Mouse (Mus musculus) left cerebral cortex, postnatal 10 days (tissue): ENCODE results near the gene Stab2. TPM values are rescaled to one million over a fixed set of nuclear protein-coding genes. Genes with fewer than 3 reads are reported as not detected.

Experiments
- DNase-seq, 2 experiments: peaks; one replicate each; pipeline ENCODE4 v3.0.0; 2021 to 2022; ENCODE audit warnings: low spot score in 2 of 2, mixed read lengths in 1 of 2; ENCODE audit errors: extremely low spot score in 1 of 2
- intact Hi-C: fragments of 180-260 bp; cut with DNase I; formaldehyde crosslinking; loops from one replicate; pipeline ENCODE4 v1.15.1; 2025
- total RNA-seq, 2 experiments: library from RNA; stranded (reverse); gene quantifications; 2 replicates each; pipeline ENCODE4 v1.2.3; 2021

Gene Stab2
- total RNA-seq, 2 experiments from 2014 or later = 0.45 to 0.73 TPM

DNA sequence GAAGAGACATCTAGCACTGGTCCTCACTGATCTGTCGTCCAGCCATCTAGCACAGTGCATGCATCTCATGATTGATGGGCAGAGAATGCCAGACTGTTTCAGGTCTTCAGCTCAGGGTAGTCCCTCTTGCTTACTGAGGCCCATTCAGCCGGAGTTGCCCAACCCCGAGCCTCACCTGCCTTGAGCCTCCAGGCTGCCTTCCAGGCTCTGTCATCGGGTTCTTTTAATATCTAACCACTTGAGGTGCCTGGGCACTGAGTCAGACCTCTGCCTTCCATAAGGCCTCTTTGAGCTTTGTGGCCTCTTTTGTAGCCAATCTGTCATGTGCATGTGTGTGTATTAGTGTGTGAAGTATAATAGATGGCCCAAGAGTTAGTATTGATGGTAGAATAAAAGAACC, 158.3 kb downstream of the Stab2 start:
- no peak for DNase-seq
- intact Hi-C loops = no loop called here

DNA sequence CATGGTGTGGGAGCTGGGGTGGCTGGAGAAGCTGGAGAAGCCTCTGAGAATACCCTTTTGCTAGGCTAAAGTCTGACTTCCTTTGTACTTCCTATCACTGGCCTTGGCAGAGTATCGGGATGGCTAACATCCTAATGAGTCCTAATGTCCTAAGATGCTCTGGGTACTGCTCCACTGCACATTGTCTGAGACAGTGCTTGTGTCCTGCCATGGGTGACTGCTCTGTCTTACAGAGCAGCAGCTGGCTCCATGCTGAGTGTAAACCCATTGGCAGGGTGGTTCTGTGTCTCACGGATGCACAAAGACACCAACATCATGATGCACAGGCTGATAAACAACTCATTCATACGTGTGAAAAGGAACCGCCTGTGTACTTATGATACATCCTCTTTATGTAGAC, 158.7 kb downstream of the Stab2 start:
- intact Hi-C loops = no loop called here

GRCm38 (mm10) chr10:86846926-86847467, 160.8 kb downstream of the Stab2 start:
- no peak for DNase-seq
- intact Hi-C loops = no loop called here

More for the DNA sequence above, 158.7 kb downstream of the Stab2 start:
- DNase-seq = no peak

DNA sequence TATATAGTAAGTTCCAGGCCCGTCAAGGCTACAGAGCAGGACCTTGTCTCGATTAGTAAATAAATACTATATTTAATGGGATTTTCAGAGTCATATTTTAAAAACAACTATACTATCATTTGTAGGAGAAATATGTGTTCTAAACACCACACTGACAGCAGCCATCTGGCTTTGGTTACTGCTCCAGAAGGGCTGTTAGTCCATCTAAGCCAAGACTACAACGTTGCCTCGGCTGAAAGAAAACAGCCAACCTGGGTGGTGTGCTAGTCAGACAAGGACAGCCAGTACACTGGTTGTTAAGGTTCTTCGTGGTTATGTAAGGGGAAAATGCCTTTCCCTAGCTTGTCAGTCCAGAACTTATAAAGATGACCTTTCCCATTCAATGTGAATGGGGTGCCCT, 165.2 kb downstream of the Stab2 start:
- no peak for DNase-seq
- intact Hi-C loops = no loop called here

GRCm38 (mm10) chr10:86838827-86839226, 169.0 kb downstream of the Stab2 start:
- intact Hi-C loops = no loop called here
- no peak for DNase-seq

DNA sequence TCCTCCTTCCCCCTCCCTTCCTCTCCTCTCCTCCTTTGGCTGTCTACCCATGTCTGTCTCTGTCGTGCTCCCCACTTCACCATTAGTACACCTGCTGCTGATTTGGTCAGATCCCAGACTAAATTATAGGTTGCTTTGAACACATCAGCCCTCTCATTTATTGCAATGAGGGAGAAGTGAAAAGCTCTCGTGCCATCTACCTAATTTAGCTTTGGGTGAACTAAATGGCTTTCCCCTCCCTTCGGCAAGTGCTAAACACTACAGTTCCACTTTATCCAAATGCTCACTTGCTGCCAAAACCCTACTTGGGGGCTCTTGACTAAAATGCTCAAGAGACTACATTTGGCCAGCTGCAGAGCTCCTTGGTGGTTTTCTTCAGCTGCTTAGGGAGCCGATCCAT, 171.0 kb downstream of the Stab2 start:
- intact Hi-C loops = no loop called here
- DNase-seq = no peak

- DNase-seq = no peak
- intact Hi-C loops = no loop called here
These were observed 178.3 kb downstream of the Stab2 start for GRCm38 (mm10) chr10:86829515-86829914.

- DNase-seq = no peak
- intact Hi-C loops = no loop called here
These were observed 179.3 kb downstream of the Stab2 start for GRCm38 (mm10) chr10:86828221-86829135.

DNA sequence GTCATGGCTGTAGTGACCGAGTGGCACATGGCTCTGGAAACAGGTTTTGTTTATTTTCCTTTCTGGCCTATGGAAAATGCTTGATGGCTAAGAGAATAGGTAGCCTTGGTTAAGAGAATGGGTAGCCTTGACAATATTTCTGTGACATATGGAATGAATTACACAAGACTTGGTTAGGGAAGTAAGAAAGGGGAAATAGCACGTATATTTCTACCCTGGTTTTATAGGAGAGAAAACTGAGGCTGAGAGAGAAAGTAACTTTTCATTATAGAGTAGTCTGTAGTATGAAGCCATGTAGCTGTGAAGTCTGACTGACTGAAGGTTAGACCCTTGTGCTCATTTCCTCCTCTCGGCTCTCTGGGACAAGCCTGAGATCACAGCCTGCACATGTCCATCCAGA, 180.9 kb downstream of the Stab2 start:
- DNase-seq = no peak
- intact Hi-C loops = no loop called here

GRCm38 (mm10) chr10:86825871-86826522, 181.8 kb downstream of the Stab2 start:
- DNase-seq = no peak
- intact Hi-C loops = no loop called here

GRCm38 (mm10) chr10:86824871-86825270, 183.0 kb downstream of the Stab2 start:
- DNase-seq = no peak
- intact Hi-C loops = no loop called here

DNA sequence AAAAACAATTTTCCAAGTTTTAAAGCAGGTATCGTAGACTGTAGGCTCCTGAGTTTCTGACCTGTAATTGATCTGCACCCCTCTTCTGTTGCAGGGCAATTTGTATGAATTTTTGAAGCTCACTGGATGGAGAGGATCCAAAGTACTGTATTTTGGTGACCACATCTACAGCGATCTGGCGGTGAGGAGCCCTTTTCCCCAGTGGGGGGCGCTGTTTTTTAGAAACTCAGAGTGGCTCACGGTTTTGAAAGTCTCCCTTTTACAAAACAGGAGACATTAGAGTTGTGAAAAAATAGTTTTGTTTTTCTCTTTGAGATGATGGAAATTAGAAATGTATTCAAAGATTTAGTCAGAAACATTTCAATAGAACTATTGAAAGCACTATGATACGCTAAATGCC, 183.7 kb downstream of the Stab2 start:
- intact Hi-C loops = no loop called here
- no peak for DNase-seq

DNA sequence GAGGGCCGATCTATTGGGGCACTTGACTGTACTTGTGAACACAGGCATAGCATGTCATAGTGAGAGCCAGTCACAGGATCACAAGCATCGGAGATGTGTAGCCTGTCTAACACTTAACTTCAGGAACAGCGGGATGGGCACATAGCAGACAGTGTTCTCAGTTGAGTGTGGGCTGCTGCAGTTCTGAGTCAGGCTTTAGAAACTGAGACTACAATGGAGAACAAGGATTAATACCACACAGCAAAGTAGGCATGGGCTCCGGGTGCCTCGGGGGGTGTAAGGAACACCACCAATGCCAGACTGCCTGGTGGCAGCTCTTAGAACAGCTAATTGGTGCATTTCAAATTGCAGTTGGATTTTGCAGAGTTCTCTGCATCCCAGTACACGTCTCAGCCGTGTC, 186.8 kb downstream of the Stab2 start:
- no peak for DNase-seq
- intact Hi-C loops = no loop called here

- intact Hi-C loops = loop anchor here (5.0 kb wide), 1 partner anchor 37 kb away; no protein-coding TSS in a partner anchor
- no peak for DNase-seq
These were observed 188.1 kb downstream of the Stab2 start for GRCm38 (mm10) chr10:86819649-86820165.

- intact Hi-C loops = loop anchor here (5.0 kb wide), 1 partner anchor 33 kb away; no protein-coding TSS in a partner anchor
- no peak for DNase-seq
These were observed 192.7 kb downstream of the Stab2 start for GRCm38 (mm10) chr10:86815133-86815532.

DNA sequence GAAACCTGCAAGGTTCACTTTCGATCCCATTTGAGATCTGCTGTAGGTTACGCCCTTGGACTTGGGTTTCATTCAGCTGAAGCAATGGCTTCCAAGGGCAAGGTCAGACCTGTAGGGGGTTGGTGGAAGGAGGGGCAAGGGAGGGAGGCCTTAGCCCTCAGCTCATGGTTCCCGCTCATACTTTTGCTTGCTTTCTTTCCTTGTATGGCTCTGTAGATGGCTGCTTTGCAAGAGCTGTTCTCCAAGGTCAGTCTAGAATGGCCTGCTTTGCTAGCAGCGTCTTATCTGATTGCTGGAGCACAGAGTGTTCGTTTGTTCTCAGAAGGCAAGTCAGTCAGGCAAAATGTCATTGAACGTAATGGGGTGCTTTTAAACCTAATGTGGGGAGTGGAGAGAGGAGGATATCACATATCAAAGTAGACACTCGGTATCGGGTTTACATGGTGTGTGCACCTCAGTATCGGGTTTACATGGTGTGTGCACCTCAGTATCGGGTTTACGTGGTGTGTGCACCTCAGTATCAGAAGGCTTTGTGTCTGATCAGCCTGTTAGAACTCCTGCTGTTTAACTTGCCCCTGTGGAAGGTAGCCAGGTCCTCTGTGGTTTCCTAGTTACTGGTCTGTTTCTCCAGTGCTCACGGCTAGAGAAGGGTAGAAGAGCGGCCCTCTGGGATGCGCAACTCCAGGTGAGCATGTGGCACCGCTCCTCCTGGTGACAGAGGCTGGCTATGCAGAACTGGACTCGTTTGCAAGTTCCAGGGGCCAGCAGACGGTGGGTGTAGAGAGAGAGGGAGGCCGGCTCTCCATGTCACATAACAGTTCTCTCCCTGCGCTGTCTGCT, 193.3 kb downstream of the Stab2 start:
- no peak for DNase-seq
- intact Hi-C loops = loop anchor here (5.0 kb wide), 1 partner anchor 32 kb away; no protein-coding TSS in a partner anchor

DNA sequence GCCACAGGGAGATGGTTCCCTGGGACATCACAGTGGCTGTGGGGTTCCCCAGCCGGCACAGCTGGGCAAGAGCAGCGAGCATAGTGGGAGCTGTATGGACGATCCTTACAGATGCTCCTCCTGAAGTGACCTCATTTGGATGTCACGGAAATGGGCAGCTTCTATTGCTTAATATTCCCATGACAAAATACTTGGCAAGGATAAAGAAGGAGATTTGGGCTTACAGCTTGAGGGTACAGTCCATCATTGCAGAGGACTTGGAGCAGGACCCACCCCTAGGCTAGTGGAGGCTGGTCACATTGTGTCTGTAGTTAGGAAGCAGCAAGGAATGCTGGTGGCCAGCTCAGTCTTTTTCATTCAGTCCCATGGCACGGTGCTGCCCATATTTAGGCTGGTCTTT, 197.2 kb downstream of the Stab2 start:
- no peak for DNase-seq
- intact Hi-C loops = no loop called here

DNA sequence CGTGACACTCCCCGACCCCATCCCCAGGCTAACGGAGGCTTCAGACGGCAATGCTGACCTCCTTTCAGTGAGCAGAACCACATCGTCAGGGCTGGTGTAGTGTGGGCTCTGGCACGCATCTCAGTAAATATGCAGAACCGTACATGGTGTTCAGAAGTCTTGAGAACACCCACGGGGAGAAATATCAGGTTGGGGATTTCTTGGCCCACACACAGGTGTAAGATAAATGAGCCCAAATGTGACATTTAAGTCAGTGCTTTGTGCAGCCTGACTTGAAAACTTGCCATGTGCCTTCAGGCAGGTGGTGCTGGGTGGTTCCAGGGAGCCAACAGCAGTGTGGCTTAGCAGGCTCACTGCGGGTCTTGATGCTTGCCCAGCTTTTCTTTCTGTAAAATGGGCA, 197.8 kb downstream of the Stab2 start:
- intact Hi-C loops = no loop called here
- no peak for DNase-seq
